Mouse (Mus musculus) brain, embryonic 14.5 days (tissue): ENCODE data around the gene Ing2. TPM values are rescaled to one million over a fixed set of nuclear protein-coding genes. Genes with fewer than 3 reads are reported as not detected.

ENCODE experiments used
- DNase-seq: peaks from one replicate; pipeline ENCODE4 v3.0.0-alpha.2; 2011; ENCODE audit warnings: low read depth
- CTCF ChIP-seq: fragments of 200-500 bp; IDR thresholded peaks from 2 replicates; pipeline ENCODE4 v1.5.1; 2012; ENCODE audit warnings: inconsistent platforms, mild to moderate bottlenecking, moderate library complexity, borderline replicate concordance; ENCODE audit not compliant: insufficient read depth, insufficient read length; ENCODE audit errors: extremely low read depth
- POLR2A ChIP-seq: fragments of 200-500 bp; IDR thresholded peaks from 2 replicates; pipeline ENCODE4 v1.6.1; 2012; ENCODE audit warnings: mild to moderate bottlenecking, inconsistent platforms, borderline replicate concordance; ENCODE audit not compliant: poor library complexity, insufficient read depth, insufficient read length, severe bottlenecking; ENCODE audit errors: extremely low read depth
- polyA plus RNA-seq: library from polyadenylated mRNA; depleted of rRNA; stranded (reverse); fragments of >200 nt; gene quantifications from 2 replicates; pipeline ENCODE4 v1.2.3, GENCODE M21; 2012

The Ing2 gene
- polyA plus RNA-seq, 1 experiment: 10.8 TPM

DNA sequence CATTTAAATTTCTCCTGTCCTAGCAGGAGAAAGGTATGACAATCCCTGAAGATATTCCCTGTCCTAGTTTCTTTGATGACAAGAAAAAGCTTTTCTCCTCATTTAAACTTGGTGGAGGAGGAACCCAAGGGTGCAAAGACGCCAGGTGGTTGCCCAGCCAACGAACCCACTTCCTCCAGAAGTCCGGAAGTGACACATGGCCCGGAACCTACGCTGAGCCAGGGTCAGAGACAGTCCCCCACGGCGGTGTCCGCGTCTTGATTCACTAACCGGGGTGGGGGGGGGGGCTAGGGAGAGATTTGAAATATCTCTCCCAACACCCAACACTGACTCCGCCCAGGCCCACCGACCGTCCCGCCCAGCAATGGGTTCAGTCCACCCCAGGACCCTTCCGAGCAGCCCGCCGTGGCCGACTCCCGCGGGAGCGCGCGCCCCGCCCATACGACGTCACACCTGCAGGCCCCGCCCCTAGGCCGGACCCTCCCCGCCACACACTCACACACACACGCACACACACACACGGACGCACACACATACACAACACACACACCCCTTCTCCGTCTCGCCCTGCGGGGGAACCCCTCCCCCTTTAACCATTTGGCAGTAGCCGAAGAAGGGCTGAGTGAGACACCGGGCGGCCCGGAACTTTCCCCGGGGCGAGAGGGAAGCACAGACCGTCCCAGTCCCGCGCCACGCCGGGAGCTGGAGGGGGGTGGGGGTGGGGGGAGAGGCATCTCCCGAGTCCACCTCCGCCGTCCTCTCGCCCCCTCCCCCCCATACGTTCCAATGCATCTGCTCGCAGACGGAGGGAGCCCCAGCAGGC, 1.8 kb downstream of the Ing2 start:
- DNase-seq: peak; percentile 93
- TF ChIP-seq POLR2A (peak; percentile 31; the same call in 1 of the 2 replicates), CTCF (no peak)

DNA sequence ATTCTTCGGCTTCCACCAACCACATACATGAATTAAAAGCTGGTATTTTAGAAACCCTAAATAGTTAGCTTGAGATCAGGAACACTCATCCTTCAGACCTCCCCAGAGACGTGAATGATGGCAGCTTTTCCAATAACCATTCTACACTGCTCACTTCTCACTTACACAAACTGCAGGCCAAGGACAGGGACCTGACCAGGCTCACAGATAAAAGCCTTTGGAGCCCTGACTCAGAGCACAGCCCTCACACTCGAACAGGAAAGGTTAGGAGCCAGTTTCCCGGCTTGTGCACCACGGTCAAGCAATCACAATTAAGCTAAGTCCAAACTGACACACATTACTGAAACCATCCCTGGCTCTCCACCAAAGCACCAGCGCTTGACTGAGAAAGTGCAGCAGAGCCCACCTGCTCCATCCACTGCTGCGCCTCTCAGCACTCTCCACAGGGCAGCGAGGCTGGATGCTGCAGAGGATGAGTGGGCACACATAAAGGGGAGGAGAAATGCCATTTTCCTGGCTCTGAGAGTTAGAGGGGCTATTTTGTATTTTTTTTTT, 11.0 kb downstream of the Ing2 start:
- no peak for DNase-seq
- TF ChIP-seq POLR2A (no peak), CTCF (no peak)

DNA sequence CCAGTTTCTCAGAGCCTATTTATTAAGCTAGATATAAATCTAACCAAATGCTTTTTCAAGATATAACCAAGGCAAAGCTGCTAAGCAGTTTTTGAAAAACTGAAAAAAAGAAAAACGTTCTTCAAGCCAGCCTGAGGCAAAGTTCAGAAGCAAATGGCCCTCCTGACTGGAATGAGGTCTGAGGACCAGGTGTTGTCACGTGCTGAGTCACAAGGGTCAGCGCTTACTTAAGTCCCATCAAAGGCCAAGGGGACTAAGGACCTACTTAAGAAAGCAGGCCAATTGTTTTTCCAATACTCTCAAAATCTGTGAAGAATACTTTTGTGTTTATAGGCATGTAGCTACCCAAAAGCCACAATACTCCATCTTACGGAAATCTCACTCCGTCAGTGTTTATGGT, 12.2 kb downstream of the Ing2 start:
- TF ChIP-seq POLR2A (no peak), CTCF (no peak)
- no peak for DNase-seq

DNA sequence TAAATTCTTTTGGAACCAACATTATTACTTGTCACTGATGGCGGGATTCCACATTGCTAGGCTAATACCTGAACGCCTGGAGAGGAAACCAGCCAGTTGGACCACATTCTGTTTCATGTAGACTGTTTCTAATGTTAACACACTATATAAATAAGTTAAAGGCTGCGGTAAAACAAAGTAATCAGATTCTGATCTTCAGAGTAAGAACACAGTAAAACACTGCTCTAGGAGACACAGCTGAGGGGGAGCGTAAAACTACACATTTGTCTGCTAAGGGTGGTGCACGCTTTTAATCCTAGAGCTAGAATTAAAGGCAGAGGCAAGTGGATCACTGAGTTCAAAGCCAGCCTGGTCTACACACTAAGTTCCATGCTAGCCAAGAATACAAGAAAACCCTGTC, 12.6 kb downstream of the Ing2 start:
- TF ChIP-seq POLR2A (no peak), CTCF (no peak)
- no peak for DNase-seq

DNA sequence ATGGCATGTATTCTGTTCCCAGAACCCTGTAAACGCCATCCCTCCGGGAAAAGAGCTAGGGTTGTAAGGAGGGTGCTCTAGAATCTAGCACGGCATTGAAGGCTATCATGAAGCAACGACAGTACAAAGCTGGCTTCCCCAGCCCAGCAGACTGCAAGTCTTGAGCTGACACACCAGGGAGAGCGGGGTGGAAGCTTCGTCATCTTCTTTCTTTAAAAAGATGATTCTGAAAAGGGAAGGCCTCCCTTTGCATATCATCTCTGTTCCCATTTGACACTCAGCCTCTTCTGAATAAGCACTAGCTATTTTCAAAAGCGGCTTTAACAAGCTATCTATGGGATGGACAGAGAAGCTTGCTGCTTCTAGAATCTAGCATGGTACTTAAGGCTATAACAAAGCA, 15.0 kb downstream of the Ing2 start:
- no peak for TF ChIP-seq CTCF
- TF ChIP-seq POLR2A: no peak
- no peak for DNase-seq

DNA sequence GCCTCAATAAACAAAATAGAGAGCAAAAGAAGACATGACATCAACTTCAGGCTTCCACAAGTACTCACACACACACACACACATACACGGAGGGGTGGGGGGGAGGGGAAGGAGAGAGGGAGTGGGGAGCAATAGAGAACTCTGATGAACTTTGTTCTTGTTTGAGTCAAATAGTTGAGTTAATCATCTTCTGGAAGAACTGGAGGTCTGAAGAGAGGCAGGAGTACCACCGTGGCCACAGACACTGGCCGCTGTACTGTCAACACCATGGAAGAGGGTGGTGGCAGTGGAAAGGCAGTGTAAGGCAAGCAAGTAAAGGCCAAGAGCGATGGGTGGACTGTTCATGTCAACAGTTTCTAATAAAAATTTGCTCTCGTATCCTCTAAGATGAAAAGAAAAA, 15.9 kb downstream of the Ing2 start:
- no peak for DNase-seq
- no peak for TF ChIP-seq CTCF
- TF ChIP-seq POLR2A: no peak

DNA sequence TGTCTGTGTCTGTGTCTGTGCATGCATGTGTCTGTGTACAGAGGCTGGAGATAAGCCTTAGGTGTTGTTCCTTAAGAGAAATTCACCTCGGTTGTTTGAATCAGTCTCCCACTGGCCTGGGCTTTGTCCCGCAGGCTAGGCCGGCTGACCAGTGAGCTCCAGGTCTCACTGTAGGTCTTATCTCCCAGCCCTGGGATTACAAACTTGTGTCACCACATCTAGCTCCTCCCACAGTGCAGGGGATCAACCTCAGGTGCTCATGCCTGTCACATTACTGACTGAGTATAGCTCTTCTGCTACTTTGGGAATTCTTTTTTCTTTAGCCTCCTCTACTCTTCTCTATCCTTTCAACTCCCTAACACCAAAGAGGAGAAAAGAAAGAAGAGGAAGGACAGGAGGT, 20.9 kb downstream of the Ing2 start:
- TF ChIP-seq POLR2A (no peak), CTCF (no peak)
- no peak for DNase-seq

DNA sequence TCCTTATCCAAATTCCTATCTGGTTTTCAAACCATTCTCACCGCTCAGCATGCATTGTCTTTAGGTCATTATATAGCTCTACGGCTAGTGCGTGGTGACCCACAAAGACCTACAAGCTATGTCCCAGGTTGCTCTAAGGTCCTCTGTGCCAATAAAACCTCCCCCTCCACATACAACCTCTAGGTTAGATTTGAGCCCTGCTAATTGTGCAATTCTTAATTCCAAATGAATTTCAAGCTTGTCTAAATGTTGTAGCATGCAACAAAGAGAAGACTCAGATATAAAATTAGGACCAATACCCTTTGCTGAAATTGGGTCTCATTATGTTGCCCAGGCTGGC, 22.6 kb downstream of the Ing2 start:
- TF ChIP-seq CTCF (no peak), POLR2A (no peak)
- DNase-seq: no peak

DNA sequence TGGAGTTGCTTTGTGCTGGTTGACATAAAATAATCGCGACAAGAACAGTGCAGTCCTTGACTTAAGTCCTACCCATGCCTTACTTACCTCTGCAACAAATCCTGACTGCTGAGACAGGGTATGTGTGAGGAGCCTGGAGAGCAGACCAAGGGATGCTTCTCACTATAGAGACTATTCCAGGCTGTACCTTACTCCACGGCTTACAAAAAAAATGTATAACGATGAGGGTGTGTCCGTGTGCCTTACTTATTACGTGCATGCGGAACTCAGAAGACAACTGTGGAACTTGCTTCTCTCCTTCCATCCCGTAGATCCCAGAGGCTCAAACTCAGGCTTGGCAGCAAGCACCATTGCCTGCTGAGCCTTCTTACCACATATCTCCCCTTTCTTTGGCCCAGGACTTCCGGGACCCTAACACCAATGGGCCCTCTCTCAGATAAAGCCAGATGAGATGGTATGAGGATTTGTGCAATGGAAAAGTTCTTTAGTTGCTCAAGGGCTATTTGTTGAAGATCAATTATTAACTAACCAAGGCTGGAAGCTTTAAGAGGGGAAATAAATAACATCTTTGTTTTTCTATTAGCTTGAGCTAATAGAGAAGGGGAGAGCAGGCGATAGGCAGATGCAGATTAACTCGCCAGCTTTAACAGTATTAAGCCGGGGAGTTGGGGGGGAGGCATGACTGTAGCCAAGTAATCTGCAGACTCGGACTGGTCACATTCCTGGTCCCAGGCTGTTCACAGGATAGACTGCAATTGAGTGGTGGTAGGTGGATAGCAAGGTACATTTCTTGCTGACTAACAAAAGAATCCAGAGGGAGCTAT, 23.2 kb downstream of the Ing2 start:
- DNase-seq: no peak
- no peak for TF ChIP-seq POLR2A

DNA sequence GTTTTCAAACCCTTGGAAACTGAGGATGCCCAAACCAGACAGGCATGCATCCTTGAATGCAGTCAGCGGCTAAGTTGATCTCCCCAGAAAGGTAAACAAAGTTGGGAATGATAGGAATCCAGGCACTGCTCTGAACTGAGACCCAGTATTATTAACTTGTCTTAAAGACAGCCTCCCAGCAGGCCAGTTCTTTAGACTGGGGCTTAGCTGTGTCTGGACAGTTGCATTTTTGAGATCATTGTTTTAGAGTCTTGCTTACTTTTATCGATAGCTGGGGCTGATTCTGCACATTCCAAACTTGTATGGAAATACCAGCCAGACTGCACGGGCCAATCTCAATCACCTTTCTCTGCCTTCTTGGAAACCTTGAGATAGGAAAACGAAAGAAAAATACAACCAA, 24.5 kb downstream of the Ing2 start:
- TF ChIP-seq POLR2A (no peak), CTCF (no peak)
- no peak for DNase-seq

DNA sequence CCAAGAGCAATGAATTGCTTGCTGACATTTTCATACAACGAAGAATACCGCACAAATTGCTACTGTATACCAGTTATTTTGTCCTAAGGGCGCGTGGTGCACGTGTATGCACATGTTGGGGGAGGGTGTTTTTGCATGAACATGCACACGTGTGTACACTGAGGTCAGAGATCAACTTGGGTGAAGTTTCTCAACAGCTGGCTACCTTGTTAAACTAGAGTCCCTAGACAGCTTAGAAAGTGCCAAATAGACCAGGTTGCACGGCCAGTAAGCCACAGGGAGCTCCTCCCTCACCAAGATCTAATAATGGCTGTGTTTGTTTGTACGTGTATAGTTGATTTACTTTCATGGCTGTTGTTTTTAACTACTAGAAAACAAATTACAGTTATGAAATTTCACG, 25.8 kb downstream of the Ing2 start:
- DNase-seq: no peak
- TF ChIP-seq POLR2A (no peak), CTCF (no peak)
